Mouse (Mus musculus) adrenal gland, adult 8-10 months (tissue): ENCODE measurements around the gene Gm12248. TPM values are rescaled to one million over a fixed set of nuclear protein-coding genes. Genes with fewer than 3 reads are reported as not detected.

Experiments
- DNase-seq: peaks from one replicate; pipeline ENCODE4 v3.0.0; 2022
- total RNA-seq, 4 experiments: library from RNA; stranded (reverse); gene quantifications; 2 replicates each; pipeline ENCODE4 v1.2.4; 2022

The Gm12248 gene
- total RNA-seq, 4 experiments from 2014 or later = 3.1 TPM; not detected in 3

DNA sequence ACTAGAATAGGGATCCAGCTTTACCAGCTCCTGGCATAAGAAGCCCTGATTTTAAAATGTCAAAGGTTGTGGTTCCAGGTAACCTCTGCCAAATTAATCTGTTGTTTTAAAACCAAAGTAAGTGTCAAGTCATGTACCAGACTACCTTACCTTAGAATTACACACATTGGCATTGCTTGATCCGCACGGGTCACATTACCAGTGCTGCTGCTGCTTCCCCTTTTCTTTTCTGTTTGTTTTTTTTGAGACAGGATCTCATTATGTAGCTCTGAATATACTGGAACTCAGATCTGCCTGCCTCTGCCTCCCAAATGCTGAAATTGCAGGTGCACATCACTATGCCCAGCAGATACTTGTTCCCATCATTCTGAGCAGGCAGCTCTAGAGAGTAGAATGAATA is 63.1 kb downstream of the Gm12248 start:
- DNase-seq = no peak

GRCm38 (mm10) chr11:58028981-58029380 is 64.0 kb downstream of the Gm12248 start:
- DNase-seq = no peak

DNA sequence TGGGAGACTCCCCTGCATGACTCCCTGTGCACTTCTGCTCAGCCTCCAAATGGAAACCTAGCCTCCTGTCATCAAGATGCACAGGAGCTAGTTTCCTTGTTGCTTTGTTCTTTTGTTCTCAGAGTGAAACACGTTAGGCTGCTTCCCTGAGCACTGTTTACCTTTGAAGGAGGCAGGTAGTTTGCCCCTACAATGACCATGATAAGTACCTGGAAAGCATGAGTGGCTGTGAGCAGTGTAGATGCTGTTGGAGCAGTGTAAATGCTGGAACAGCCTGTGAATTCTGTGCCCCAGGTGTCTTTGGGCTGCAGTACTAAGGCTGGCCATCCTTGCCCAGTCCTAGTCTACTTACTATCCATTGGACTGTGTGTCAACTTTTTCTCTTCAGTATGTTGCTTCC is 66.1 kb downstream of the Gm12248 start:
- DNase-seq = no peak

DNA sequence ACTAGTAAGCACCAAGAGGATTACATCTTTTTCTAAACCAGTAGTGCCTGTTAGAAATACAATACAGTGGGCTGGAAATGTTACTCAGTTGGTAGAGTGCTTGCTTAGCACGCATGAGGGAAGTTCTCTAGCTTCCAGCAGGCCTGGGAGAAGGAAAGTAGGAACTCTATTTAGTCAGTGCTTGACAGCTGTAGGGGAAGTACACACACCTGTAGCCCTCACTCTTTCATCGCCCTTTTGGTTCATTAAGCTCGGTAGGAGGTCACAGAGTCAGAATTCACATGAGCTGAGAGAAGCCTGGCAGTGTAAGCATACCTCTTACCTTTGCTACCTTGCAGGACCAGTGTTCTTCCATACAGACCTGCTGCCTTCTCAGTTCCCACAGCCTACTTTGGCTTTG is 66.6 kb downstream of the Gm12248 start:
- DNase-seq = no peak

GRCm38 (mm10) chr11:58025881-58026280 is 67.1 kb downstream of the Gm12248 start:
- no peak for DNase-seq

- no peak for DNase-seq
Measured at GRCm38 (mm10) chr11:58024671-58025070, 68.3 kb downstream of the Gm12248 start.

GRCm38 (mm10) chr11:58024271-58024670 is 68.7 kb downstream of the Gm12248 start:
- DNase-seq = no peak

DNA sequence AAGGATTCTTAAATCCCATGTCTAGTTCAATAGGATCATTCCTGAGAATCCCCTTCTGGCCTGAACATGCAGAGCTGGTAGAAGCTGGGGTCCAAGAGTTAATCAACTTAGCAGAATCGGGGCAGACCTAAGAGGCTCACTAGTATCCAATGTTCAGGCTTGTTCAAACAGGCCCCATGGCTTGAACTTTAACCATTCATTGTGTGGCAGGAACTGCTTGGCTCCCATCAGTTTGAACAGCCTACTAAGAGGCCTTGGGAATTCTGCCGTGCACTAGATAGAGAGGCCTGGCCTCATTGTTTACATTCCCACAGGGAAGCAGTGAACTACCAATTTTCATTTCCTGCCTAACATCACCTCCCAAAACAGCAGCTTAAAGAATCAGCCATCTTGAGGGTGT is 71.3 kb downstream of the Gm12248 start:
- DNase-seq = no peak

- no peak for DNase-seq
Measured at GRCm38 (mm10) chr11:58021095-58021494, 71.8 kb downstream of the Gm12248 start.

DNA sequence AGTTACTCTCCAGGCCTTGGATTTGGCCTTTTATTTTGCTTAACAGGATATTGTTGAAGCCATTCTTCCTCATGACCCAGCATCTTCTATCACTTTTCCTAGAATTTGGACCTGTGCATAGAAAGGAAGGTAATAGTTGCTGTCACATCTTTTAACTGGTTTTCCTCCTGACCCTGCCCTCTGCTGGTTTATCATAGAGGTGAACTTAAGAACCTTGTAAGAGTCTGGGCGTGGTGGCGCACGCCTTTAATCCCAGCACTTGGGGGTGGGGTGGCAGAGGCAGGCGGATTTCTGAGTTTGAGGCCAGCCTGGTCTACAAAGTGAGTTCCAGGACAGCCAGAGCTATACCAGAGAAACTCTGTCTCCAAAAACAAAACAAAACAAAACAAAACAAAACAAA is 74.2 kb downstream of the Gm12248 start:
- no peak for DNase-seq

DNA sequence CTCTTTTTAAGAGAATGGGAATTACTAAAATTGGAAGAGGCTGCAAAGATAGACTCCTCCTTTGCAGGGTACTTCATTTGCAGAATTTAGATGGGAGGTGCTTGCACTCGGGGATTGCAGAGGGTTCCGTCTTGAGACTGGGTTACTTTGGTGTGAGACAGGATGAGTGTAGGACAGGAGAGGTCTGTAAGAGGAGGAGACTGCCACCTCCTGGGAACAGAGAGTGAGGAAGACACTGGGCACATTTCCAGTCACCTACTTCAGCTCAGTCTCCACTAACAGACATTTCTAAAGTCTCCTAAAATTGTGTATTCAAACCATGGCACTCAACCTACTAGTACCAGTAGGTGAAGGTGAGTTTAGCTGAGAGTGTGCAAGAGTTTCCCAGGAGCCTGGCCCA is 74.6 kb downstream of the Gm12248 start:
- DNase-seq = no peak

GRCm38 (mm10) chr11:58017422-58017821 is 75.5 kb downstream of the Gm12248 start:
- DNase-seq = no peak

GRCm38 (mm10) chr11:58016371-58016770 is 76.6 kb downstream of the Gm12248 start:
- no peak for DNase-seq

GRCm38 (mm10) chr11:58015339-58015738 is 77.6 kb downstream of the Gm12248 start:
- DNase-seq = no peak

DNA sequence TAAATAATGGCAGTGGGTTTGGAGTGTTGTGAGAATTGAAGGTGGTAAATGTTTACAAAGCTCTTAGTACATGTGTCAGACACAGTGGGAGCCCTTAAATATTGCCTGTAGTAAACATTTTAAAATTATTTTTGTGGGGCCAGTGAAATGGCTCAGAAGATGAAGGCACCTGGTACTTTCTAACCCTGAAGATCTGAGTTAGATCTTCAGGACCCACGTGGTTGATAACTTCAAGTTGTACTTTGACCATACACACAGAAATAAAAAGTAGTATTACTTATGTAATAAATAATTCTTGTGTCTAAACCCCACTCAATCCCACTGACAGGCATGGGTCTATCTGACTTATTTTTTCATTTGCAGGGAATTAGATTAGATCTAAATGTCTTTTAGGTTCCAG is 78.3 kb downstream of the Gm12248 start:
- DNase-seq = no peak

Other genes with a start within 250 kb of the Gm12248 start
- gene Larp1, start 84.1 kb downstream of the Gm12248 start, total RNA-seq = 100 to 1,000 TPM in 3 of 4 experiments, 10 to 100 TPM in 1; 95.7 to 109 (median 104) TPM
- gene Cnot8, start 11.0 kb upstream of the Gm12248 start, total RNA-seq = 10 to 100 TPM; 55.0 to 59.3 (median 56.6) TPM
- 10 to 100 TPM; 20.5 to 34.7 (median 26.4) TPM for gene Gemin5, start 75.4 kb upstream of the Gm12248 start, total RNA-seq
- gene Mrpl22, start 78.5 kb upstream of the Gm12248 start, total RNA-seq = 10 to 100 TPM; 63.8 to 78.6 (median 70.4) TPM
- 10 to 100 TPM; 12.9 to 17.0 (median 16.2) TPM for gene Igtp, start 106.4 kb upstream of the Gm12248 start, total RNA-seq
- gene Irgm2, start 106.5 kb upstream of the Gm12248 start, total RNA-seq = 10 to 100 TPM; 14.7 to 19.4 (median 17.3) TPM
- not detected for gene 4930438A08Rik, start 181.7 kb upstream of the Gm12248 start, total RNA-seq
- 10 to 100 TPM in 3 of 4 experiments, 1 to 10 TPM in 1; 9.6 to 26.7 (median 17.0) TPM for gene Zfp692, start 213.9 kb upstream of the Gm12248 start, total RNA-seq
- gene Zfp672, start 237.2 kb upstream of the Gm12248 start, total RNA-seq = 10 to 100 TPM; 44.3 to 65.6 (median 54.7) TPM
- gene Sh3bp5l, start 237.6 kb upstream of the Gm12248 start, total RNA-seq = 10 to 100 TPM; 53.5 to 58.2 (median 55.9) TPM